Mouse (Mus musculus) bone marrow, adult 2 months (tissue): ENCODE data around the gene Dbndd1.

Experiments used
- CTCF ChIP-seq: fragments of 200-500 bp; IDR thresholded peaks from 2 replicates; pipeline ENCODE4 v1.5.1; 2011; ENCODE audit warnings: low read length, control low read depth; ENCODE audit not compliant: control insufficient read depth, insufficient read depth
- POLR2A ChIP-seq: fragments of 200-500 bp; IDR thresholded peaks from 2 replicates; pipeline ENCODE4 v1.6.1; 2011; ENCODE audit warnings: low read depth, mild to moderate bottlenecking, control low read depth, low read length, borderline replicate concordance; ENCODE audit not compliant: control insufficient read depth

GRCm38 (mm10) chr8:123507153-123507552 lies 8.1 kb downstream of the Dbndd1 start:
- TF ChIP-seq CTCF, result no peak
- no peak for TF ChIP-seq POLR2A
